Mouse (Mus musculus) intestine, postnatal 0 days (tissue): ENCODE results near the gene Cfap61. TPM values are rescaled to one million over a fixed set of nuclear protein-coding genes. Genes with fewer than 3 reads are reported as not detected.

Experiments
- ATAC-seq: fragments of 200-750 bp; cut with Nextera tagmentation; 2 replicates; pipeline ENCODE4 v1.8.0; 2017; ENCODE audit warnings: mild to moderate bottlenecking, moderate TSS enrichment, moderate library complexity
- H3K27ac ChIP-seq: fragments of 300-500 bp; sonication (generic); 2 replicates; pipeline ENCODE4 v1.5.1; 2014; ENCODE audit warnings: mild to moderate bottlenecking, low read depth, low read length, moderate library complexity
- H3K27me3 ChIP-seq: fragments of 300-500 bp; sonication (generic); replicated peaks from 2 replicates; pipeline ENCODE4 v1.6.1; 2014; ENCODE audit warnings: low read length, mixed read lengths; ENCODE audit not compliant: control insufficient read depth, insufficient read depth
- H3K36me3 ChIP-seq: fragments of 300-500 bp; sonication (generic); 2 replicates; pipeline ENCODE4 v1.6.1; 2014; ENCODE audit warnings: mild to moderate bottlenecking, moderate library complexity; ENCODE audit not compliant: control insufficient read depth, insufficient read depth
- H3K4me1 ChIP-seq: fragments of 300-500 bp; sonication (generic); replicated peaks from 2 replicates; pipeline ENCODE4 v1.6.1; 2014; ENCODE audit warnings: antibody characterized with exemption, low read length, mixed read lengths; ENCODE audit not compliant: control insufficient read depth, insufficient read depth
- H3K4me2 ChIP-seq: fragments of 300-500 bp; sonication (generic); replicated peaks from 2 replicates; pipeline ENCODE4 v1.6.1; 2014; ENCODE audit warnings: low read depth, mild to moderate bottlenecking, moderate library complexity
- H3K4me3 ChIP-seq: fragments of 300-500 bp; sonication (generic); 2 replicates; pipeline ENCODE4 v1.5.1; 2014; ENCODE audit warnings: low read depth, low read length
- H3K9ac ChIP-seq: fragments of 300-500 bp; sonication (generic); 2 replicates; pipeline ENCODE4 v1.6.1; 2014; ENCODE audit warnings: mild to moderate bottlenecking, low read depth, low read length
- H3K9me3 ChIP-seq: fragments of 300-500 bp; sonication (generic); 2 replicates; pipeline ENCODE4 v1.6.1; 2016; ENCODE audit warnings: mixed run types; ENCODE audit not compliant: control insufficient read depth
- CTCF ChIP-seq: sonication (generic); IDR thresholded peaks from 2 replicates; pipeline ENCODE4 v1.5.1; 2016; ENCODE audit warnings: low read depth, mild to moderate bottlenecking, control low read depth, antibody characterized with exemption, moderate library complexity
- WGBS: fragments of 180-500 bp; shearing (Covaris S2); extraction: QIAGEN DNeasy Blood & Tissue Kit; methylation state at CpG from one replicate; pipeline ENCODE4 v1.1.7; 2014; 5-methylcytosine and 5-hydroxymethylcytosine counted together
- polyA plus RNA-seq: library from polyadenylated mRNA; unstranded; fragments of >200 nt; fragmentation: Nextera tagmentation; extraction: Ambion mirVana; gene quantifications from 2 replicates; pipeline ENCODE4 v1.2.1, GENCODE M21; 2015

Cfap61 gene
- polyA plus RNA-seq, 1 experiment from 2014 or later: 0.08 TPM

DNA sequence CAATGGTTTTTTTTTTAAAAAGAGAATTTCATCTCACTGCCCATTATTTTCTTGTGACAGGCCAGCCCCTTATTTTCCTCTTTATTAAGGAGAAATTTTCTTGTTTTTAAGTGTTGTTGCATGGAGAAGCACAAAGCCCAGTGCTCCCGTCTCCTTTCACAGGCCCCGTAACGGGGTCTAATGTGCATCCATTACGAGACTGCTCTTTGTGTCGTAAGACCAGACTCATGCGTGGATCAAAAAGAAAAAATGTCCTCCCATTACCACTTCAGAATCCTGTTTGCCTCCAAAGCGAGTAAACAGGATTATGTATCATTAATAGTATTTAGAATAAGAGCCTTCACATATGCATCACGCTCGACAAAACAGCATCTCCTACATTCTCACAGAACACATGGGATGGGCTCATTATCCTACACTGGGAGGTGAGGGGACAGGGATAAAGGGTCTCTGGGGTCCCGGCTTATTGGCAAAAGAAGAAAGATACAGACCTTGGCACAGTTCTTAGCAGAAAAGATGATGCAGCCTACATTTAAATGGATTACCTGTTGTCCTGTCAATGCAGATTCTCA lies 166.0 kb downstream of the Cfap61 start:
- H3K27ac ChIP-seq: no peak overlapping the region
- no peak for ATAC-seq
- no peak overlapping the region for H3K4me2 ChIP-seq
- H3K36me3 ChIP-seq: no peaks in the 10 kb centered on the region
- H3K9ac ChIP-seq: no peak overlapping the region
- H3K9me3 ChIP-seq: no peaks in the 10 kb centered on the region
- H3K4me1 ChIP-seq: no peaks in the 10 kb centered on the region
- no peak overlapping the region for H3K4me3 ChIP-seq
- WGBS: 91% methylated on average over 10 of the region's 10 CpGs
- no peak for TF ChIP-seq CTCF
- no peaks in the 10 kb centered on the region for H3K27me3 ChIP-seq

- Histone ChIP-seq H3K4me1 (no peaks in the 10 kb centered on the region), H3K9ac (no peak overlapping the region), H3K9me3 (no peaks in the 10 kb centered on the region), H3K27me3 (no peaks in the 10 kb centered on the region), H3K4me3 (no peak overlapping the region), H3K36me3 (no peaks in the 10 kb centered on the region), H3K27ac (no peak overlapping the region), H3K4me2 (no peak overlapping the region)
- 75% methylated on average over 3 of the region's 3 CpGs for WGBS
- TF ChIP-seq CTCF: no peak
- ATAC-seq: no peak
Observed at GRCm38 (mm10) chr2:146102600-146102999, 168.0 kb downstream of the Cfap61 start.

DNA sequence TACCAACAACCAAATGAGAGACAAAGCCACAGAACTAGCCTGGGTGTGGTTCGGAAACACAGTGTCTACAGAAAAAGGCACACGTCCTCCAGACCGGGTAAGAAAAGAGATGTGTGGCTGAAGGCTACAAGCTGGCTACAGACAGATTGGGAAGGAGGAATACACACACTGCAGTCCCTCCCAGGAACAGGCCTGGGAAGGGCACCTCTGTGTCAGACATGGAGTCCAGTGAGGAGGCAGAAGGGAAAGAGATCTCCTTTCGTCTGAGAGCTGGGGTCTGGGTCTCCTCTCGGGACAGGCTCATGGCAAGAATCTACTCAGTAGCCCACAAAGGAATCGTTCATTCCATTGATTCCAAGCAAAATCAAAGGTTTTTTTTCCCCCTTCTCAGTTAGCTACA lies 170.8 kb downstream of the Cfap61 start:
- Histone ChIP-seq H3K27me3 (no peaks in the 10 kb centered on the region), H3K36me3 (no peaks in the 10 kb centered on the region), H3K4me2 (no peak overlapping the region), H3K4me3 (no peak overlapping the region), H3K9ac (no peak overlapping the region), H3K27ac (no peak overlapping the region), H3K4me1 (no peaks in the 10 kb centered on the region), H3K9me3 (no peaks in the 10 kb centered on the region)
- no peak for ATAC-seq
- no peak for TF ChIP-seq CTCF
- 77% methylated on average over 6 of the region's 6 CpGs for WGBS

DNA sequence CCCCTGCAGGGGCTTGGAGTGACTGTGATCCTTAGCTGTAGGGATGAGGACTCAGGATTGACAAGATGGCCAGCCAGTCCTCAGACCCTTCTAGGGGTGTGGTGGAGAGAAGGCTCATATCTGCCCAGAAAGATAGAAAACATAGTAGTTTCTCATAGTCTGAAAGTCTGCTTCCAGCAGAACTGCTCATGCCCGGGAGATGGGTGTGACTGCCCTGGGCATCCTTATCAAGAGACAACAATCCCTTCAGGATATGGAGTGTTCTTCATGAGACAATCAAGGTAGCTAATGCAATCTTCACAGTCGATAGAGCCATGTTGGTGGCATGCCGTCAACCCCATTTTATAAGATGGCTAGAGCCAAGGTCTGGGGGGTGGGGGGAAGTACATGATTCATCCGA lies 173.4 kb downstream of the Cfap61 start:
- 81% methylated on average over 4 of the region's 4 CpGs for WGBS
- Histone ChIP-seq H3K27ac (no peak overlapping the region), H3K9me3 (no peaks in the 10 kb centered on the region), H3K27me3 (no peaks in the 10 kb centered on the region), H3K36me3 (no peaks in the 10 kb centered on the region), H3K4me2 (no peak overlapping the region), H3K9ac (no peak overlapping the region), H3K4me3 (no peak overlapping the region), H3K4me1 (no peaks in the 10 kb centered on the region)
- no peak for ATAC-seq
- no peak for TF ChIP-seq CTCF

GRCm38 (mm10) chr2:146109921-146110320 lies 175.3 kb downstream of the Cfap61 start:
- Histone ChIP-seq H3K9me3 (no peaks in the 10 kb centered on the region), H3K27ac (no peak overlapping the region), H3K36me3 (no peaks in the 10 kb centered on the region), H3K4me2 (no peak overlapping the region), H3K4me3 (no peak overlapping the region), H3K9ac (no peak overlapping the region), H3K4me1 (no peaks in the 10 kb centered on the region), H3K27me3 (no peaks in the 10 kb centered on the region)
- WGBS: 85% methylated on average over 9 of the region's 9 CpGs
- no peak for TF ChIP-seq CTCF
- ATAC-seq: no peak

DNA sequence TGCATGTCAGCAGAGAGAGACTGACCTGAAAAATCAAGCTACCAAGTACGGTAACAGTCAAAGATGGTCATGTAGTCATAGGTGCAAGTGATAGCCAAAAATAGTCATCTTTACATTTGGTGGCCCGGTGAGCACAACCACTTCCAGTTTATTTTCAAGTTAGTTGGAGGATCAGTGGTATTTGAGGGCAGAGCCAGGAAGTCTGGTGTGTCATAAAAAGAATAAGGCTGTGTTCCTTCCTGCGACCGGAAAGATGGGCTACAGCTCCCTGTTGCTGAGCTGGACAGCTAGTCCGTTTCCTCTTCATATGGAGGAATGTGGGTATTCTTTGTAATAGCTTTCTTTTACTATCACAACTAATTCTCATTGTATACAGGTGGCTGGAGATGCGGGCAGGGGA lies 181.7 kb downstream of the Cfap61 start:
- H3K4me3 ChIP-seq: no peak overlapping the region
- no peaks in the 10 kb centered on the region for H3K4me1 ChIP-seq
- no peak overlapping the region for H3K27ac ChIP-seq
- no peak overlapping the region for H3K9ac ChIP-seq
- H3K27me3 ChIP-seq: no peaks in the 10 kb centered on the region
- no peaks in the 10 kb centered on the region for H3K36me3 ChIP-seq
- H3K9me3 ChIP-seq: no peaks in the 10 kb centered on the region
- 74% methylated on average over 6 of the region's 6 CpGs for WGBS
- ATAC-seq: no peak
- H3K4me2 ChIP-seq: no peak overlapping the region
- no peak for TF ChIP-seq CTCF

DNA sequence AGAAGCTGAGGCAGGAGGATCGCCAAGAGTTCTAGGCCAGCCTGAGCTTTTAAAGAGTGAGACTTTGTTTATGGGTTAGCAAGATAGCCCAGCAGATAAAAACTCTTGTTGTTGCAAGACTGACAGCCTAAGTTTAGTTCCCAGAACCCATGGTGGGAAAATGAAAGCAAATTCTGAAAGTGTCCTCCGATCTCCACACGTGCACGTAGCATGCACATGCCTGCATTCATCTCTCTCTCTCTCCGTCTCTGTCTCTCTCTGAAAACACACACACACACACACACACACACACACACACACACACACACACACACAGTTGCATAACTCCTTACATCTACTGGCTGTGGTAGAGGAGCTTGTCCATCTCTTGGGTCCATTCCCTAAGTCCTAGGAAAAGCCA lies 182.1 kb downstream of the Cfap61 start:
- Histone ChIP-seq H3K36me3 (no peaks in the 10 kb centered on the region), H3K27ac (no peak overlapping the region), H3K27me3 (no peaks in the 10 kb centered on the region), H3K4me1 (no peaks in the 10 kb centered on the region), H3K9me3 (no peaks in the 10 kb centered on the region), H3K9ac (no peak overlapping the region), H3K4me3 (no peak overlapping the region), H3K4me2 (no peak overlapping the region)
- TF ChIP-seq CTCF: no peak
- WGBS: 94% methylated on average over 5 of the region's 5 CpGs
- ATAC-seq: no peak
